12 mouse cellular contexts compared by ENCODE assay signal in genomic region chr10:10971311-10971710, GRCm38 (mm10).
"Had no signal": no experiment of that assay in that cellular context is flagged by ENCODE, and none has a peak within 500 bp of the region (broad histone marks: within the 10 kb centered on the region; RNA-seq: fewer than 3 reads in every experiment).

No protein-coding gene starts in this region.

- H3K27me3 ChIP-seq: midbrain, embryonic 13.5 days; neural tube, embryonic 12.5 days; stomach, embryonic 15.5 days had no signal

- ATAC-seq: midbrain, embryonic 13.5 days; midbrain, embryonic 16.5 days had no signal

- DNase-seq: lung, adult 18-20 months; lung, embryonic 14.5 days; lung, postnatal 10 days; lung, postnatal 4 days; right cerebral cortex, postnatal 14 days; thymus, adult 2 months; thymus, postnatal 25 days; thymus, postnatal 4 days had no signal
